Mouse (Mus musculus): ENCODE data around the gene Vezf1. TPM values are rescaled to one million over a fixed set of nuclear protein-coding genes. Genes with fewer than 3 reads are reported as not detected.

The Vezf1 gene
- polyA plus RNA-seq (2012; fragmentation: generic; extraction: Trizol): 10 to 100 TPM in 1 of 2 experiments, 1 to 10 TPM in 1; 3.1 to 21.1 TPM

DNA sequence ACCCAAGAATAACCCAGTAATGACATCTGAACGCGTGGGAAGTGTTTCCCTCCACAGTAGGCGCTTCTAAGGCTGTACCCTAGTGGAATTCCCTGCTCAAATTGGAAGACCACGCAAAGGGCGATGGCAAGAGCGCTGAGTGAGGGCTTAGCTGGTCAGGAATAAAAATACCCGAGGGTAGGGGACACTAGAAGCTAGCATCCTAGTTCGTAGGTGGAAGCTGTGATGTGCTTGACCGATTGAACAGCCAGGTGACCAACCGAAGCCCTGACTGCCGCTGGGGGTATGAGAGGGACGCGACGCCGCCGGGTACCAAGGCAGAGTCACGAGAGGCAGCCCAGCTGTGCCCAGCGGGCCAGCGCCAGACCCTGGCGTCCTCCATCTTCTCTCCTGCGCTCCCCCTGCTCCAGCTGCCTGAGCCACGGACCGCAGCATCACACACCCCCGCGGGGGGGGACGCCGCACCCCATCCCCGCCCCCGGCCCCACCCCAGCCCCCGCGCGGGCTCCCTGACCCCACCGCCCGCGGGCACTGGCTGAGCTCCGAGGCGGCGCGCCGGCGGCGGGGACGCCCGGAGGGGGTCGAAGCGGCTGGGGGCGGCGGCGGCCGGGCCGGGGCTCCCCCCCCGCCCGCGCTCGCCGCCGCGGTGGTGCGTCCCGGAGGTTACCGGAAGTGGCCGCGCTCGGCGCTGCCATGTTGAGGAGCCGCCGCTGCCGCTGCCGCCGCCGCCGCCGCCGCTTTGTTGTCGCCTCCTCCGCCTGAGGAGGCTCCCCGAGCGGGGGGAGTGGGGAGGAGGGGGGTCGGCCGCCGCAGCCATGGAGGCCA is at the start of gene Vezf1:
TSS of gene Vezf1 (plus strand) at position 694 of the 825 bp plus-strand sequence.

GRCm38 (mm10) chr11:88046944-88047794 is 20.9 kb upstream of the Vezf1 start, which contains the start of gene Srsf1:
TSS of gene Srsf1 (plus strand) at chr11:88047373.

DNA sequence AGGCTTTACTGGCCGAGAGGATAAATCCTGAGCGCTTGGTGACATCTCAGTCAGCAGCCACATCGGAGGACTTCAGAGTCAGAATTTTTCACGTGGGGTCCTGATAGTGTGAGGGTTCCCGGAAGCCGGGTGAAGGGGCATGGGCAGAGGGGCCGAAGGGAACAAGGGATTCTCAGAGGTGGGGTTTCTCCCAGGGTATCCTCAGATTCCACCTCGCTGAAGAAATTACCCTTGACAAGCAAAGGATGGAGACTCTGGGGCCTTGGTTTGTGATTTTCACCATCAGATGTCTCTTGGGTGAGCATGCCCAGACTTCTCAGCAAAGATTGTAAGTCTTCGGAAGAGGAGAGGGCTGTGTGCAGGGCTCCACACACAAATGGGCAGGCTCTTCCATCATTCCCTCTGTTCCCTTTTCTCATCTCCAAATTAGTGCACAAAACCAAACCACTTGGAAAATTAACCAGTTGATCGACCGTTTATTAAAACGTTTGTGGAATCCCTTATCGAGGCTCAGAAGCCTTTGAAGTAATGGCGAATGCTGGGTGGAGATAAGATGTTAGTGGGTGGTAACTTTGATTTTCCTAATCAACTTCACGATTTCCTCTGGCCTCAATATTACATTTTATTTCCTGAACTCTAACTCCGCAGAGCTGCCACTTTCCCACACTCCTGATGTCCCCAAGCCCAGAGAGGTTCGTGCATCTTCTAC is 30.1 kb downstream of the Vezf1 start, which contains the start of gene Cuedc1:
TSS of gene Cuedc1 (plus strand) at position 38 of the 709 bp plus-strand sequence.

Other genes starting within 250 kb of the Vezf1 start
- not detected for gene Lpo, start 240.0 kb upstream of the Vezf1 start, polyA plus RNA-seq (2012; fragmentation: generic; extraction: Trizol)
- 1 to 10 TPM; 1.7 to 7.9 TPM for gene Mks1, start 215.1 kb upstream of the Vezf1 start, polyA plus RNA-seq (2012; fragmentation: generic; extraction: Trizol)
- gene Epx, start 192.7 kb upstream of the Vezf1 start, polyA plus RNA-seq (2012; fragmentation: generic; extraction: Trizol): not detected
- gene Olfr462, start 176.0 kb upstream of the Vezf1 start, polyA plus RNA-seq (2012; fragmentation: generic; extraction: Trizol): not detected
- not detected for gene Olfr463, start 170.9 kb upstream of the Vezf1 start, polyA plus RNA-seq (2012; fragmentation: generic; extraction: Trizol)
- gene Olfr464, start 147.3 kb upstream of the Vezf1 start, polyA plus RNA-seq (2012; fragmentation: generic; extraction: Trizol): not detected
- 100 to 1,000 TPM in 1 of 2 experiments, 10 to 100 TPM in 1; 65.7 to 140 TPM for gene Dynll2, start 80.7 kb upstream of the Vezf1 start, polyA plus RNA-seq (2012; fragmentation: generic; extraction: Trizol)
- gene Srsf1, start 20.9 kb upstream of the Vezf1 start, polyA plus RNA-seq (2012; fragmentation: generic; extraction: Trizol): 10 to 100 TPM; 13.4 to 72.9 TPM
- 10 to 100 TPM; 29.7 to 61.1 TPM for gene Cuedc1, start 29.8 kb downstream of the Vezf1 start, polyA plus RNA-seq (2012; fragmentation: generic; extraction: Trizol)
- 100 to 1,000 TPM; 171 to 215 TPM for gene Mrps23, start 136.1 kb downstream of the Vezf1 start, polyA plus RNA-seq (2012; fragmentation: generic; extraction: Trizol)
- gene Ccdc182, start 225.8 kb downstream of the Vezf1 start, polyA plus RNA-seq (2012; fragmentation: generic; extraction: Trizol): not detected

Measured in C3H10T1/2 (cell line).